Mouse (Mus musculus): ENCODE data around the gene Ins2. TPM values are rescaled to one million over a fixed set of nuclear protein-coding genes. Genes with fewer than 3 reads are reported as not detected.

Gene Ins2
- 0.37 TPM in 1 of 2 replicates, not detected in the other for polyA plus RNA-seq (2012; rRNA removed)

- no peak for TF ChIP-seq CTCF (IDR thresholded peaks at IDR 0.05; ENCODE audit: insufficient read depth, low read length)
- TF ChIP-seq POLR2A (IDR thresholded peaks at IDR 0.05; ENCODE audit: borderline replicate concordance, extremely low read depth, low read depth, low read length) = no peak
Measured at GRCm38 (mm10) chr7:142743281-142743680, at the start of gene Ins2. TSS of gene Ins2 (minus strand) at chr7:142743381.

GRCm38 (mm10) chr7:142792650-142793275 lies 49.6 kb upstream of the Ins2 start:
- no peak for TF ChIP-seq CTCF (IDR thresholded peaks at IDR 0.05; ENCODE audit: insufficient read depth, low read length)
- TF ChIP-seq POLR2A (IDR thresholded peaks at IDR 0.05; ENCODE audit: borderline replicate concordance, extremely low read depth, low read depth, low read length) = no peak
- WGBS = 65% methylated on average over 1 of the region's 1 CpGs
- no peaks in the 10 kb centered on the region for H3K4me1 ChIP-seq (ENCODE audit: control insufficient read depth, insufficient read depth, low read length)
- no peak overlapping the region for H3K4me3 ChIP-seq (replicated peaks; ENCODE audit: extremely low read depth, low read depth, low read length)
- DNase-seq = no peak

More at GRCm38 (mm10) chr7:142743281-142743680, at the start of gene Ins2:
- Histone ChIP-seq H3K4me3 (replicated peaks; ENCODE audit: extremely low read depth, low read depth, low read length) (no peak within 1 kb of the TSS), H3K4me1 (ENCODE audit: control insufficient read depth, insufficient read depth, low read length) (no peaks in the 10 kb centered on the region)
- 63% methylated on average over 1 of the region's 1 CpGs for WGBS
- no peak for DNase-seq

GRCm38 (mm10) chr7:142789667-142790066 lies 46.5 kb upstream of the Ins2 start:
- H3K4me3 ChIP-seq (replicated peaks; ENCODE audit: extremely low read depth, low read depth, low read length) = no peak overlapping the region
- 64% methylated on average over 9 of the region's 9 CpGs for WGBS
- TF ChIP-seq CTCF (IDR thresholded peaks at IDR 0.05; ENCODE audit: insufficient read depth, low read length) (no peak), POLR2A (IDR thresholded peaks at IDR 0.05; ENCODE audit: borderline replicate concordance, extremely low read depth, low read depth, low read length) (no peak)
- DNase-seq = no peak
- H3K4me1 ChIP-seq (ENCODE audit: control insufficient read depth, insufficient read depth, low read length) = no peaks in the 10 kb centered on the region

- 8% methylated on average over 3 of the region's 3 CpGs for WGBS
- Histone ChIP-seq H3K4me1 (ENCODE audit: control insufficient read depth, insufficient read depth, low read length) (no peaks in the 10 kb centered on the region), H3K4me3 (replicated peaks; ENCODE audit: extremely low read depth, low read depth, low read length) (no peak overlapping the region)
- DNase-seq = no peak
- TF ChIP-seq CTCF (IDR thresholded peaks at IDR 0.05; ENCODE audit: insufficient read depth, low read length) (no peak), POLR2A (IDR thresholded peaks at IDR 0.05; ENCODE audit: borderline replicate concordance, extremely low read depth, low read depth, low read length) (no peak)
Measured at GRCm38 (mm10) chr7:142737772-142738171, 5.4 kb downstream of the Ins2 start.

- H3K4me3 ChIP-seq (replicated peaks; ENCODE audit: extremely low read depth, low read depth, low read length) = no peak overlapping the region
- DNase-seq = no peak
- H3K4me1 ChIP-seq (ENCODE audit: control insufficient read depth, insufficient read depth, low read length) = no peaks in the 10 kb centered on the region
- 58% methylated on average over 1 of the region's 1 CpGs for WGBS
- TF ChIP-seq POLR2A (IDR thresholded peaks at IDR 0.05; ENCODE audit: borderline replicate concordance, extremely low read depth, low read depth, low read length) = no peak
- peak; percentile 50; the same call in 1 of the 2 replicates for TF ChIP-seq CTCF (IDR thresholded peaks at IDR 0.05; ENCODE audit: insufficient read depth, low read length)
Measured at GRCm38 (mm10) chr7:142736943-142737490, 6.2 kb downstream of the Ins2 start.

GRCm38 (mm10) chr7:142725973-142726372 lies 17.2 kb downstream of the Ins2 start:
- DNase-seq = no peak
- TF ChIP-seq POLR2A (IDR thresholded peaks at IDR 0.05; ENCODE audit: borderline replicate concordance, extremely low read depth, low read depth, low read length) (no peak), CTCF (IDR thresholded peaks at IDR 0.05; ENCODE audit: insufficient read depth, low read length) (no peak)
- 59% methylated on average over 3 of the region's 3 CpGs for WGBS
- H3K4me1 ChIP-seq (ENCODE audit: control insufficient read depth, insufficient read depth, low read length) = no peaks in the 10 kb centered on the region
- no peak overlapping the region for H3K4me3 ChIP-seq (replicated peaks; ENCODE audit: extremely low read depth, low read depth, low read length)

GRCm38 (mm10) chr7:142720725-142721124 lies 22.5 kb downstream of the Ins2 start:
- TF ChIP-seq CTCF (IDR thresholded peaks at IDR 0.05; ENCODE audit: insufficient read depth, low read length) (peak; percentile 81), POLR2A (IDR thresholded peaks at IDR 0.05; ENCODE audit: borderline replicate concordance, extremely low read depth, low read depth, low read length) (no peak)
- WGBS = 3% methylated on average over 2 of the region's 2 CpGs
- DNase-seq = no peak
- Histone ChIP-seq H3K4me1 (ENCODE audit: control insufficient read depth, insufficient read depth, low read length) (no peaks in the 10 kb centered on the region), H3K4me3 (replicated peaks; ENCODE audit: extremely low read depth, low read depth, low read length) (no peak overlapping the region)

- 19% methylated on average over 8 of the region's 8 CpGs for WGBS
- DNase-seq = peak; percentile 32
- no peaks in the 10 kb centered on the region; the same call in 1 of the 2 replicates for H3K4me1 ChIP-seq (ENCODE audit: control insufficient read depth, insufficient read depth, low read length)
- no peak overlapping the region for H3K4me3 ChIP-seq (replicated peaks; ENCODE audit: extremely low read depth, low read depth, low read length)
- TF ChIP-seq POLR2A (IDR thresholded peaks at IDR 0.05; ENCODE audit: borderline replicate concordance, extremely low read depth, low read depth, low read length) = no peak
- TF ChIP-seq CTCF (IDR thresholded peaks at IDR 0.05; ENCODE audit: insufficient read depth, low read length) = peak; percentile 31; the same call in 1 of the 2 replicates
Measured at GRCm38 (mm10) chr7:142714783-142715498, 28.2 kb downstream of the Ins2 start.

GRCm38 (mm10) chr7:142706873-142707272 lies 36.3 kb downstream of the Ins2 start:
- no peak for DNase-seq
- WGBS = 70% methylated on average over 2 of the region's 2 CpGs

More at GRCm38 (mm10) chr7:142706873-142707272, 36.3 kb downstream of the Ins2 start:
- TF ChIP-seq CTCF (IDR thresholded peaks at IDR 0.05; ENCODE audit: insufficient read depth, low read length) (no peak), POLR2A (IDR thresholded peaks at IDR 0.05; ENCODE audit: borderline replicate concordance, extremely low read depth, low read depth, low read length) (no peak)
- Histone ChIP-seq H3K4me3 (replicated peaks; ENCODE audit: extremely low read depth, low read depth, low read length) (no peak overlapping the region), H3K4me1 (ENCODE audit: control insufficient read depth, insufficient read depth, low read length) (no peaks in the 10 kb centered on the region)
